Mouse (Mus musculus) liver, embryonic 13.5 days (tissue): ENCODE results near the gene Rfk. TPM values are rescaled to one million over a fixed set of nuclear protein-coding genes. Genes with fewer than 3 reads are reported as not detected.

Experiments used
- polyA plus RNA-seq: library from polyadenylated mRNA; unstranded; fragments of >200 nt; fragmentation: Nextera tagmentation; extraction: Ambion mirVana; gene quantifications from 2 replicates; pipeline ENCODE4 v1.2.1, GENCODE M21; 2015

Rfk gene
- polyA plus RNA-seq, 1 experiment from 2014 or later, result 73.0 TPM

Other genes starting within 250 kb of the Rfk start
- 17.9 and 25.0 TPM in 2 replicates for gene Gcnt1, start 21.2 kb upstream of the Rfk start, polyA plus RNA-seq